Mouse (Mus musculus) left cerebral cortex, adult 11 months (tissue): ENCODE results near the gene Gm20388.
A peak's percentile ranks its signal among the peaks of the same experiment; 100 is the strongest.
"Not testable (repeated sequence)": the region's sequence is repeated elsewhere in the genome, so short reads cannot be mapped to it uniquely, and the experiment has no call there.

Source experiments
- DNase-seq: peaks from one replicate; pipeline ENCODE4 v3.0.0; 2022; ENCODE audit warnings: low spot score

Gene Gm20388

DNA sequence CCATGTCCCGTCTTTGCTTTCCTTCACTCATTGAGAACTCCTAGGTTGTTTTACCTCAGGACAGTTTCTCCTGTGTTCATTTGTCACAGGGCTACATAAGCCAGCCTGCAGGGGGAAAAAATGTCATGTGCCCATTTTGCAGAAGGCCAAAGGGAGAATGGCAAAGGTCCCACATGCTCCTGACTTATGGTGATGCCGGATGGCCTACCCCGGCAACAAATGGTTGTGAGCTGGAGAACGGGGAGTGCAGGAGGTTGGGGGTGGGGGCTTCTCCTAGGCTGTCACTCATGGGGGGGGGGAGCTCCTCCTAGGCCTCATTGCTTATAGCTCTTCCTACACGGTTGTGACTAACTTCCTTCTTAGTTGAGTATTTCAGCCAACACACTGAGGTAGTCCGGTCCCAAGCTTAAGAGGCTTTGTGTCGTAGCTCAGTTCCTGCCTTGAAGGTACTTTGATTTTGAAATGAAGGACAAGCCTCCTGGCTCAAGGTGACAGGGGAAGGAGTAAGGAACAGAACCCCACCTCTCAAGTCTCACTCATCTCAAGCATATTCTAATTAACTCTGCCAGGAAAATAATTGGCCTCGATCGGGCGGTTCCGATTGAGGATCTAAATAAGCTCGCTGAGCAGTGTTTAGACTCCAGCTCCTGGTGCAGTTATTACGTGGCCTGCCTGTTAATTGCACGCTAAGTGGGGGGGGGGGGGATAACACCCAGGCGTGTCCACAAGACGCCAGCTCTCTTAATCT, 4233.4 kb downstream of the Gm20388 start:
- no peak for DNase-seq

DNA sequence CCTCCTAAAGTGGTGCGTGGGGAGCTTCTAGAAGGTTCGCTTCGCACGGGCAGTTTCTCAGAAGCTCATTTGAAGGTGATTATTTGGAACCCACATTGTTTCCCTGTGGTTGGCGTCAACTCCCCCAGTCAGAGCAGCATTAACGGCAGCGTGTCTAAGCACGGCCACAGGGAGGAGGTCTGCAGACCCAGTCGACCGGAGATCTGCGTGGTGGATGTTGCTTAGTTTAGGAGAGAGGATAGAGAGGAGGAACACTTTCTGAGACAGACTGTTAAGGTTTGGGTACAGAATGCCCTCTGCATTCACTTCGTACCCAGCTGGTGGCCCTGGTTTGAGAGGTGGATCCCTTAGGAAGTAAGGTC, 4234.0 kb downstream of the Gm20388 start:
- no peak for DNase-seq

DNA sequence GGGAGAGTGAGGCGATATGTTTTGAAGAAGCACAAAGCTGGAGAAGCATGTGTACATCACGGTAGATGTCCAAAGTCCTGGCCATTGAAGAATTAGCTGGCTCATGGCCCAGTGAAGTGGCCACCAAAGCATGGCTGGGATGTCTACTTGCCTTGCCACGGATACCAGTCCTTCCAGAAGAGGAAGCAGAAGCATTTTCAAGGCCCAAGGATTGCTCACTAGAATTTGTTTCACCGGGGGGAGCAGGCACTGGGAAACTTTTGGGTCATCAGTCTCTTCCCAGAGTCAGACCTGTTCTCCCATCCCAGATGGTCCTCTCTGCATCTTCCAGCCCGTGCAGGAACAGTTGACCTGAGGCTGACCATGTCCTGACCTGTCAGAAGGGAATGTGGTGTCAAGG, 4235.6 kb downstream of the Gm20388 start:
- DNase-seq = no peak

DNA sequence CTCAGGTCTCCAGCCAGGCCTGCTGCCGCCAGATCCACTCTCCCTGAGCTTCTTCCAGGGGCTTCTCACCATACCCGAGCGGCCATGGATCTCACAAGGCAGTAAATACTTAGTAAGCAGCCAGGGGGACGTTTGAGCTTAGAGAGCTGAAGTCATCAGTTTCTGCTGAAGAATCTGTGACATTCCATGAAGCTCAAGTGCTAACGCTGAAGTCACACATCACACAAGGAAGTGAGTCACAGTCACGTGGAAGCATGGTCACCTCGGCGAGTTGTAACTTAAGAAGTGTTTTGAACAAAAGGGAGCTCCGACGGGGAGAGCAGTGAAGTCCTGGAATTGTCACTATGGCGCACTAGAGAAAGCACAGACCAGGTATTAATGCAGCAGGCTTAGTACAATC, 4239.4 kb downstream of the Gm20388 start:
- no peak for DNase-seq

DNA sequence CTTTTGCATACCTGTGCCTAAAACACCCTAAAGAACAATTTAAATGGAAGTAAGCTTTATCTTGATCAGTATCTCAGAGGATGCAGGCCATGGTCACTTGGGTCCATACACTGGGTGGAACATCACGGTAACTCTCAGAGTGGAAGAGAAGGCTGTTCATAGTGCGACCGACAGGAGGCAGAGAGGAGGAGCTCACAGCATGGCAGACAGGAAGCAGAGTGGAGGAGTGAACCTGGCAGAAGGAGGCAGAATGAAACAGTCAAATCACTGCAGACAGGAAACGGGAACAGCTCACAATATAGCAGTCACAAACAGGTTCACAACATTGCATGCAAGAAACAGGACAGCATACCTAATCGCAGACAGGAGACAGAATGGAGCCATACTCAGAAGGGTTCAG, 4239.9 kb downstream of the Gm20388 start:
- no peak for DNase-seq

DNA sequence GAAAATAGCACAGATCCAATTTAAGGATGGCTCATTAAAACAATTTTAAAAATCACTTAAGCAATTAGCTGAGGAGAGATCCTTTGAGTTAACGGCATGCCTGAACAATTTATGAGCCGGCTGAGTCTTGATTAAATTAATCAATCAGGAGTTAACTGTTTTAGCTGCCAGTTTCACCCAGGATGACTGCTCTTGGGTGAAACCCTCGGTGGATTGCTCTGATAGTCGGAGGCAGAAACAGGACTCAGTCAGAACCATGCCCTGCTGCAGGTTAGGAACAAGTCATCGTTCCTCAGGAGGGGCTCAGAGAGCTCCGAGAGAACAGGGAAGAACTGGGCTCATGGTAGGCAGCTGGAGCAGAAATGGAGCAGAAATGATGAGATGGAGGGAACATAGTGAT, 4241.2 kb downstream of the Gm20388 start:
- DNase-seq = no peak

DNA sequence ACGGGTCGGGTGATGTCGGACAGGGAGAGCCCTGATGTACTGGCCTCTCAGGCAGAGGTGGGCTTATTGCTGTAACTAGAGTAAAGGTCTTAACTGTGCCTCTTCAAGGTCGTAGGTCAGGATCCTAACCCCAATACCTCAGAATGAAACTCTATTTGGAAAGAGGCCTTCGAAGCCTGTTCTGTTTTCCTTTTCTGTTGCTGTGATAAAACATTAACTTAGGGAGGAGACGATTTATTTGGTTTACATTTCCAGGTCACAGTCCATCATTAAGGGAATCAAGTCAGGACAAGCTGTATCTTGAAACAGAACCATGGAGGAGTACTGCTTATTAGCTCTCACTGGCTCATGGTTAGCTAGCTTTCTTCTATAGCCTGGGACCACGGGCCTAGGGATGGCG, 4242.1 kb downstream of the Gm20388 start:
- no peak for DNase-seq

DNA sequence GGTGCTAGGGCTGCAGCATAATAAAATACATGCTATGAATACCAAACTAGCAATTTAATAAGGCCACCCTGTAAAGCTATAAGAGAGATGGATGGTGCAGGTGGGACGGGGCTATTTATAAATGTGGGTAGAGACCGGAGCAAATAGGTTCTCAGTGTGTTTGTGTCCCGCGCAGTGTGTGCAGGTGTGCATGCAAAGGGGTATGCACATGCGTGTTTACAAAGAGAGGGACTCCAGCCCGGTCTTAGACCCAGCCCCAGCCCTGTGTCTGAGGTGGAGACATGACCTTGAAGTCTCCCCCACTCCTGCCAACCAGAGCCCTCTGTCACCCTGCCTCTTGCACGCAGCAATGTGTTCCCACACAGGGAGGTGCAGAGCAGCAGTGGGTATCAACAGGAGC, 4245.7 kb downstream of the Gm20388 start:
- DNase-seq = no peak

DNA sequence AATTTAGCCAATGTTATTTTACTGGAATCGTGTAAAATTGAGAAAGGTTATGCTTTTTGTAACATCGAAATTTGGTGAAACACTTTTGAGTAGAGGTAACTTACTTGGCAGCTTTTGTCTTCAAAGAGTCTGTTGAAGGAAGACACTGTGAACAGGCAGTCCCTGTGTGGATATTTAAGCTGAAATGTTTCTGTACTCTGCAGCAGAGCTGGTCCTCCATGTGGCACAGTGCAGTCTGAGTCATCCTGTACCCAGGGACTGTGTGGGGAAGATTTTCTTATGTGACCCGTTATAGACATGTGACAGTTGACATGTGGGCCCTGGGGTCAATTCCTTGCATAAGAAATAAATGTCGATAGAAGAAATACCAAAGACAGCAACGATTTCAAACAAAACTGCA, 4251.0 kb downstream of the Gm20388 start:
- no peak for DNase-seq

DNA sequence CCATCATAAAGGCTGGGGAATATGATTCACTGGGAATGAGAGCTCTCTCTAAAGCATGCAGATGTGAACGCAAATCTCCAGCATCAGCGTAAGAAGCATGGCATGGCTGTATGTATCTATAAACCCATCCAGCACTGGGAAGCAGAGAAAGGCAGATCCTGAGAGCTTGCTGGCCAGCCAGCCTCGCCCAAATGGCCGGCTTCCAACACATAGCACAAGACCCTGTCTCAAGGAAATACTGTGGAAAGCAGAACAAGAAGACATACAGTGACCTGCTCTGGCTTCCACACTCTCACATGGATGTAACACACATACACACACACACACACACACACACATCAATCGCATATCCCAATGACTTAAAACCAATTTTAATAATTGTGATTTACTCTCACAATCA, 4252.6 kb downstream of the Gm20388 start:
- no peak for DNase-seq

DNA sequence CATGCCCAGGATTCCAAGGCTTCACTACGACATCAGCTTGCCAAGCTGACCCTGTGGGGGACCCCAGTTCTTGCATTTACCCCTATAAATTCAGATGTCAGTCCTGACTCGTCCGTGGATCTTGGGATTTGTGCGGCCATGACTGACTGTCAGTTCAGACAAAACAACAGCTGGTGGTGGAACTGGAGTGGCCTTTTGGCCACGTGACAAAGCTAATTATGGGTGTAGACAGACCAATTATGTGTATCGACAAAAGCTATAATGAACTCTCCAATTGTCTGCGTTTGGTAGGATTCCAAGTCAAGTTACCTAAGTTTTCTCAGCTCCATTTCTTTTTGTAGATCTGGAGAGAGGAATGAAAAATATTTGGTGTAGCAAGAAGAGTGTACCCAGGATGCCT, 4259.1 kb downstream of the Gm20388 start:
- DNase-seq = no peak

DNA sequence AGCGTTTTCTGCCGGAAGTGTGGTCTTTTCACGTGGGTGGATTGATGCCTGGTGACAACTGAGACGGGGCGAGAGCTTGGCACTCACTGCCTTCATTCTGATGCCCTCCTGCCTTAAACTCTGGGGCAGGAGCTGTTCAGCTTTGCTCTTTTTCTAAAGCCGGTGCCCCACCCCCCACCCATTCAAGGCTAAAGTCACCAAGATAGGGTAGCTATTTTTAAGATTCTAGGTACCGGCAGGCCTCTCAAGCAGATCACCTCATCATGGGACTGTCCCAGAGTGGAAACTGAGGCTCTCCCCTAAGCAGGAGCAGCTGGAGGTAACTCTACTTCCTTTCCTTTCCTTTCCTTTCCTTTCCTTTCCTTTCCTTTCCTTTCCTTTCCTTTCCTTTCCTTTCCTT, 4260.0 kb downstream of the Gm20388 start:
- no peak for DNase-seq

DNA sequence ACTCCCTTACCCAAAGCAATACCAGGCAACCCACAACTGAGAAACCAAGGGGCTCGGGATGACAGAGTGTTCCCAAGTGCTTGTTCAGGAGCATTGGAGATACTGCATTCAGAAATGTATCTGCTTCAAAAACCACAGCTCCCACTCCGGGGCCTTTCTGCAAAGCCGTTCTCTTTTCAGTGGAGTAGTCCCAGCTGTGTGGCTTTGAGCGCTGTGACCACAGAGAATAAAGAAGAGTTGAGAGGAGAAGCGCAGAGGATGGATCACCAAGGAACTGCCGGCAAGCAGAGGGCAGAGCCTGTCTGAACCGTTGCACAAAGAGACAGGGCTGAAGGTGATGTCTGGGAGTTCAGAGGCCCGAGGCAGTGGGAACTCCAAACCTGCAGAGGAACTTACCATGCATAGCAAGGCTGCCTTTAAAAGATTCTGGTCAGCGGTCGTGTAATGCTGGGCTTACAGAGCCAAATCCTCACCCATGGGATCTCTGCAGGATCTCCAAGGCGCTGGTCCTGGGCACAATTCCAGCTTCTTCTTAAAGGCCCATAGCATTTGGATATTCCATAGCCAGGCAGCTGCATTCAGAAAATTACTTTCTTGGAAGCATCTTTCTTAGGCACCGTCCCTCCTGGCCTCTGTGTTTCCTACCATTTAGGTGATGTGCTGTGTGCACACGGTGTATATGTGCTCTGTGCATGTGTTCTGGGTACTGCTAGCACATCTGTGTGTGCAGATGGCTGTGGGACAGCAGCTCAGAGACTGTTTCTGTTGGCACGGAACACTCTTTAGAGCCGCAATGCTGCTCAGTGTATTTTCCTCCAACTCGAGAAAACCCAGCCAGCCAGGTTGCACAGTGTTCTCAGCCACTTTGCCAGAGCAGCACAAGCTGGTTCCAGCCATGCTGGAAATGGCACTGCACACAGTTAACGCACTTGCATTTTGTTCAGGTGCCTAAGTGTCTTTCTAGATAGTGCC, 4261.2 kb downstream of the Gm20388 start:
- no peak for DNase-seq

DNA sequence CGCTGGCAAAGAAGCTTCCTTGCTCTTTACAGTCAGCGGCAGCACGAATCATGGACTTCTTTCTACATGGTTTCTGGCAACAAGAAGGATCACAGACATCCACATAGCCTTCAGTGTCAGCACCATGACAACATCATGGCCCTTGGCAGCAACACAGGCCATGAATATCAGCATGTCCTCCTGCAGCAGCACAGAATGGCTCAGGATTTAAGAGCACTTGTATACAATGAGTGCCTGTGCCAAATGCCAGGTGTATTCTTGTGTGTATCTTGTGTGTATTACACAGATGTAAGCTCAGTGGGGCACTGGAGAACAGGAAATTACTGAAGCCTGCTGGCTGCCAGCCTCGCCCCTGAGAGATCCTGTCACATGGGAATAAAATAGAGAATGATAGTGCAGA, 4263.0 kb downstream of the Gm20388 start:
- no peak for DNase-seq

DNA sequence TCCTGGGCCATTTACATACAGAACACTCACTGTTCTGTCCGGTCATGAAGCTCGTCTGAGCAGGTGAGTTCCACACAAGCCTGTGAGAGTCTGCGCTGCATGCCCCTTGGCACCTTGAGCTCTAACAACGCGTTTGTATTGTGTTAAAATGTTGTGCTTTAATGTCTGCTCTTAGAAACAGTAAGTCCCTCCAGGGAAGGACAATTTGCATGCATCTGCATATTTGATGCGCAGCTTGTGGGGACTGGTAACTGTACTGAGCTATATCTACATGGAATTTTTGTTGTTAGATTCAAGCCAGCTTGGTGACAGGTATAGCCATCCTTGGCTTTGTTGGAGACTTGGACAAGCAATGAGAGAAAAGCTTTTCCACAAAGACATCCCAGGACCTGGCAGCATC, 4265.5 kb downstream of the Gm20388 start:
- DNase-seq = no peak

DNA sequence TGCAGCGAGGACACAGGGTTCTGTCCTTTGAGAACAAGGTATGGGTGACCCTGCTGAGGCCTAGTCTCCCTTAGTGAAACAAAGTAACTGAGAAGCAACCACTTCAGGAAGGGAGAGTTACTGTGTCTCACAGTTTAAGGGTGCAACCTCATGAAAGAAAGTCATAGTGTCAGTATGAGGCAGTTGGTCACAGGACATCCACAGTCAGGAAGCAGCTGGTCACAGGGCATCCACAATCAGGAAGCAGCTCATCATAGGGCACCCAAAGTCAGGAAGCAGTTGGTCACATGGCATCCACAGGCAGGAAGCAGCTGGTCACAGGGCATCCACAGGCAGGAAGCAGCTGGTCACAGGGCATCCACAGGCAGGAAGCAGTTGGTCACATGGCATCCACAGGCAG, 4266.5 kb downstream of the Gm20388 start:
- not testable (repeated sequence) for DNase-seq

DNA sequence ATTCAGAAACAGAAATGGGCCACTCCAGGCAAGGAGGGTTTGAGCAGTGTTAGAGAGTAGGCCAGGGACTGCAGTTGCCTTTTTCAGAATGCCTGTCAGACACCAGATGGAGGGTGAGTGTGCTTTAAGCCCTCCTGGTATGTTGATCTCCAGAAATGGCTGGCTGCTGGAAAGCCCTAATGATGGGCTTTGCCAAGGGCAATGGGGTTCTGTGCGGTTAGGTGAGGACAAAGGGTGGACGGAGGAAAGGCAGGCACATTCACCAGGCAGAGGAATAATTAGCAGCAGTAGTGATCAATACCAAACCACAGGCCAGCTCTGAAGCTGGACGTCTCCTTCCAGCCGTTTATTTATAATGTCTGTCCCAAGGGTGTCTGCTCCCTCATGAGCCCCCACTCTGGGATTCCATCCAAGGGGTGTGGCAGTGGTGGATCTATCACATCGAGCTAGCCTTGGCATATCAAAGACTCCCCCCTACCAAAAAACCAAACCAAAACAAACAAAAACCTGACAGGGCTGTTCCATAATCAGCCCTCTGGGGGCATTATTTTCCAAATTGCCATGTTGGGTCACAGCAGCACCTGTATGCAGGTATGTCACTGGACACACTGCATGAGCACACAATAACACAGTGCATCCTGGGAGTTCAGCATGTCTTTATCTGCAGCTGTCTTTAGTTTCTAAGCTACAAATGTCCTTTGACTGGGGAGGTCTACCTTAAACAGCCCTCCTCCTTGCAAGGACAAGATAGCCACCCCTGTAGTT, 4270.2 kb downstream of the Gm20388 start:
- no peak for DNase-seq

DNA sequence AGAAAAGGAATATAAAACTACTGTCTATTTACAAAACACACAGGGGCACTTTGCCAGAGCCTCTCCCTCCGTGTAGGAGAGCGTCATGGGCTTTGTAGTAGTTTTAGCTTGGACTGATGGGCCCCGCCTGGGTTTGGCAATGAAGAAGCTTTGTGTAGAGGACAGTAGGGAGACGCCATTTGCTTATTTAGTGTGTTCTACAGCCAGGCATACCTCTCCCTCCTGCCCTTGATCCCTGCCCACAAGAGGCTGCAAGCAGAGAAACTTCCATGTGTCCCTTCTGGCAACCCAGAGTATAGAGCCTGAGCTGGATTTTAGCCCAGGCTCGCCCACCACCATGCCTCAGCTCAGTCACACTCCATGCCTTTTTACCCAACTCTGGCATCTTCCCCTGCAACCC, 4271.1 kb downstream of the Gm20388 start:
- no peak for DNase-seq

DNA sequence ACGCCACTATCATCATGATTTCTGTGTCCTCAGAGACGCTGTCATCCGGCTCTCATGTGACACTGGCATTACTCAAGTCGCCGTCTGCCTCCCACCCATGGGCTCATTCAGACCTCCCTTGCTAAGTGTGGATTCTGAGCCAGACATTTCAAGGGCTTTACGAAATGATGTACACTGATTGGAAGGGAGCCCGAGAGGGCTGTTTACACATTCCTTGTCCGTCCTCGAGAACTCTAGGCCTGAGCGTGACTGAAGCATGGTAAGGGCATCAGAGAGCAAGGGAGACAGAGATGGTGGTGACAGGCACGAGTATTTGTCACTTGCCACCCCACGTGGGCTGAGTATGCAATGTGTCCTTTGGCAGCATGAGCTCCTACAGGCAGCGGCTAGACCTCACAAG, 4271.6 kb downstream of the Gm20388 start:
- peak; percentile 36 for DNase-seq

DNA sequence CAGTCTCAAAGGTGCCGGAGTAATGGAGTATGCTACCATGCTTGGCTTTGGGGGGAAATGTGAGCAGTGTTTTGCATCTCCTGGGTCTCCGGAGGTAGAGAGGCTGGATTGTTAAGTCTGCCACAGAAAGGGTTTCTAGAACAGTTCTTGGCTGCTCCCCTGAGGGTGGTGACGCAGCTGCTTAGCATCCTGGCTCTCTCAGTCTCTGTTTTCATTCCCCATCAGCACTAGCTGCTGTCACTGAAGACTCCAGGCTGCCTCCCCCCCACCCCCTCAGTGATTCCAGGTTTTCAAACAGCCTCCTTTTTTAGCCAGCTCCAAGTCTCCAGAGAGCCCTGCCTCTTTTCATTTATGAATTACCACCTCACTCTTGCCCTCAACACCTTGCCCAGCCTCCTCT, 4273.4 kb downstream of the Gm20388 start:
- no peak for DNase-seq

DNA sequence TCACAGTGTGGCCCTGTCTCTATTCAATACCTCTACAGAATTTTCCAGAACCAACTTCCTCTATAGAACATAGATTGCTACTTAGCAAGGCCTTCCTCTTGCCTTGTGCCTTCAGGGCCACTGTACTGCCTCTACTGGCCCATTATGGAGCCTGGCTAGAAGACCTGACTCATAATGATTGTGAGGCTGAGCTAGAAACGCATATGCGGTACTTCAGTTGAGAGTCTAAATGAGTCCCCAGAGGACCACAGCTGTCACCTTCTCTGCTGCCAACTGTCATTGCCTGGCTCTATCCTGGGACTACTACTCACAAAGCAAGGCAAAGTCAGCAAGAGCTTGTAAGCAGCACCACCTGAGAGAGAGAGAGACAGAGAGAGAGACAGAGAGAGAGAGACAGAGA, 4273.9 kb downstream of the Gm20388 start:
- no peak for DNase-seq

DNA sequence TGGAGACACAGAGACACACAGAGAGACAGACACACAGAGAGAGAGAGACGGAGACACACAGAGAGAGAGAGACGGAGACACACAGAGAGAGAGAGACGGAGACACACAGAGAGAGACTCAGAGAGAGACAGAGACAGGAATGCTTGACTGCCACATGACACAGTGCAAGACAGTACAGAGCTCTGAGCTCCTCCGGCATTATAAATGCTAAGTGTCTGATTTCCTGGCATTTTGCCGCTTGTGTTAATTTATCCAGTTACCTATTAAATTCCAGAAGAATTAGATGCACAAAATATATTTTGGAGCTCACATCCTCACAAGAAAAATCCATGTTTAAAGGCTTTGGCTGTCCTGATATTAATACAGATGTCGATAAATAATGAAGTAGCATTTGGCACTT, 4274.4 kb downstream of the Gm20388 start:
- DNase-seq = no peak

DNA sequence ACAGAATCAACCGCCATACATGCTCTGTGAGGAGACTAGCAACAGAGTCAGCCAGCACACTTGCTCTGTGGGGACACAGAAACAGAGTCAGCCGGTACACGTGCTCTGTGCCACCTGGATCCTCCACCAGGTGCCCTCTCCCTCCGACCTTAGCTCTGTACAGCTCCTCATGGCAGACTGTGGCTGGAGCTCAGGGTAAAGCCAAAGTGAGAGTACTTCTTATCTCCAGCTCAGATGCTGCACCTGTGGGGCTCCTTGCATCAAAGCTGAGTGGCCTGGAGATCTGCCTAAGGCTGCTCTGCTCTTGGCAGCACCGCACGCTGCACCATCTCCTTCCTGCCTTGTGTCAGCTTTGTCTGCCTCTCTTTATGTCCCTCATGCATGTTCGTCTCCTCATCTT, 4279.7 kb downstream of the Gm20388 start:
- no peak for DNase-seq
